Mouse (Mus musculus) fibroblast of lung, adult 2 months (primary cell): Measurements from ENCODE around the gene Nt5c1a.
"Not testable (repeated sequence)": the region's sequence is repeated elsewhere in the genome, so short reads cannot be mapped to it uniquely, and the experiment has no call there.

Experiments
- DNase-seq: peaks from one replicate; pipeline ENCODE4 v3.0.0-alpha.2; 2011; ENCODE audit warnings: low read depth

Gene Nt5c1a

GRCm38 (mm10) chr4:123201186-123202093 lies at the start of gene Nt5c1a:
Gene Nt5c1a, plus strand, starts transcription at chr4:123201504.
- DNase-seq = no peak

- DNase-seq = no peak
Observed at GRCm38 (mm10) chr4:123152003-123152402, 49.3 kb upstream of the Nt5c1a start.

DNA sequence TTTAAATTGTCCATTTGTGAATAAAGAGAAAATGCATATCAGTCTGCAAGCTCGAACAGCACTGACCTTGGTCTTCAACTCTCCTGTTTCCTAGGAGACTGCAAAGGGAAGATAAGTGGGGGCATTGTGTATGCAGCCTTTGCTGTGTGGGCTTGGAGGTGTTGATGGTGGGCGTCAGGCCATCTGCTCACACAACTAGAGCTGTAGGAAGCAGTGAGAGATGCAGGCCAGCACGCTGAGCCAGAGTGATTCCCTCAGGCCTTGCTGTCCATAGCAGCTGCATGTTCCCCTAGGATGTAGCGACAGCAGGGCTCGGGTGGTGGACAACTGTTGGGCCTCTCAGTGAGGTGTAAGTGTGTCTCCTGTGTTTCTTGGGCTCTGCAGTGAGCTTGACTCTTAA lies 48.3 kb upstream of the Nt5c1a start:
- no peak for DNase-seq

DNA sequence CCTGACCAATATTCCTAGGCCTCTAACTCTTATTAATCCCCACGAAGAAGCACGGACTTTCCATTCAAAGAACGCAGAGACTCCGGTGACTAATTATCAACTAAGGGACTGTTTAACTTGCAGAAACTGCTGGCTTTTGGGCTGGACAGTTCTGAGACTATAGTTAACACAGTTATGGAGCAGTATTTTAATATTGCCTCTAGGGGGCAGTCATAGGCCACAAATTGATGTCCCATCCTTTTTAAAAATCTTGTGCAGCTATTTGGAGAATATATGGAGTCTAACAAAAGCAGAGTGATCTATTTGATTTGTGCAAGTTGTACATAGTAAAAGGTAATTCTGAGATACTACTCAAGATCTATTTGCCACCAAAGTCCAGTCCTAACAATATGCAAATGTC lies 46.3 kb upstream of the Nt5c1a start:
- no peak for DNase-seq

GRCm38 (mm10) chr4:123155427-123155826 lies 45.9 kb upstream of the Nt5c1a start:
- no peak for DNase-seq

- DNase-seq = no peak
Observed at GRCm38 (mm10) chr4:123155840-123156239, 45.5 kb upstream of the Nt5c1a start.

- no peak for DNase-seq
Observed at GRCm38 (mm10) chr4:123160571-123160970, 40.7 kb upstream of the Nt5c1a start.

- DNase-seq = not testable (repeated sequence)
Observed at GRCm38 (mm10) chr4:123161251-123161650, 40.1 kb upstream of the Nt5c1a start.

- DNase-seq = no peak
Observed at GRCm38 (mm10) chr4:123162305-123162917, 38.9 kb upstream of the Nt5c1a start.

- DNase-seq = no peak
Observed at GRCm38 (mm10) chr4:123164157-123164556, 37.1 kb upstream of the Nt5c1a start.

DNA sequence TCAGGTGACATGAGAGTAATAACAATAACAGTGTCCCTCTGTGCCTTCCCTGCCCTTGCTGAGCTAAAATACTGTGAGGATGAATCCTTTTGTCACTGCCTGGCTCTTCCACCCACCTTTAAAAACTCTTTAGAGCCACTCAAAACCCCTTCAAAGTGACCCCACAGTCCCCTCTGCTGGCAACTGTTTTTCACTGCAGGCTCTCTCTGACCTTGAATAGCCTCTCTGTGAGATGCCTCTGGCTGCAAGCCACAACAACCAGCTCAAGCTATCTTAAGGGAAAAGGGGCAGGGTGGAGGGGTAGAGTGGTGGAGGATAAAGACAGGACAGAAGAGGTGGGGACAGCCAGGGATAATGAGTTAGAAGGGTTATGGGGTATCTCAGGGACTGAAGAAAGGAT lies 29.5 kb upstream of the Nt5c1a start:
- no peak for DNase-seq

- DNase-seq = no peak
Observed at GRCm38 (mm10) chr4:123182328-123183238, 18.7 kb upstream of the Nt5c1a start, which contains the start of gene Hpcal4. Gene Hpcal4, plus strand, starts transcription at chr4:123183227.

GRCm38 (mm10) chr4:123183239-123184056 lies 17.9 kb upstream of the Nt5c1a start:
- no peak for DNase-seq

GRCm38 (mm10) chr4:123184816-123185215 lies 16.5 kb upstream of the Nt5c1a start:
- no peak for DNase-seq

GRCm38 (mm10) chr4:123192336-123192735 lies 9.0 kb upstream of the Nt5c1a start:
- no peak for DNase-seq

- DNase-seq = no peak
Observed at GRCm38 (mm10) chr4:123193791-123194190, 7.5 kb upstream of the Nt5c1a start.

GRCm38 (mm10) chr4:123196695-123197094 lies 4.6 kb upstream of the Nt5c1a start:
- DNase-seq = no peak

DNA sequence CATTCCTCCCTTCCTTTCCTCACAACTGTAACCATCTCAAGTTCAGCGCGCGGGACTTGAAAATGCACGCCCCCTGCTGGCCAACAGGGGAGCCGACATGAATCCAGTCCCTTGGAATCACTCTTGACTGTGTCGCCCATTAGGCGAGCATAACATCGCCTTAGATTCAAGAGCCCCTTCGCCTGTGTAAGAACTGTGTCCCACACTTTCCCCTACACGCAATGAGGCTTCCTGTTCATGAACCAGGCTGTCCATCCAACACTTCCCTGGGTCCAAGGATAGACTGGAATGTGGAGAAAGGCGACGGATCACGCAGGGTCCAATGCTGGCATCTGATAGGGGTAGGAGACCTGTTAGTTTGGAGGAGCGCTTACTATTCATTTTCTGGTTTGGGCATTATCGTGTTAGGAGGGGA lies 526 bp upstream of the Nt5c1a start:
- DNase-seq = no peak

DNA sequence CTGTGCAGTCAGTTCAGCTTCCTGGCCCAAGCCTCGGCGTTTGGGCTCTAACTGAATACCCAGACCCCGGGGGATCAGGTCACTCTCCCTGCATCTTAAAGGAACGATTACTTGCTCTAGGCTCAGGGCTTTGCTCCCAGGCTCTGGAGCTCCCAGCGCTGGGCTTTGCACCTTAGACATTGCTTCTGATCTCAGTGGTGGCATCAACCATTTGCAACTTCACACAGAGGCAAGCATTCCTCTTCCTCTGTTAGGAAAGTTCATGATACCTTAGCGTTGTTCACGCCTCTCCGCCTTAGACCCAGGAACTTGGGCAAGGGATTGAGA lies 753 bp downstream of the Nt5c1a start:
- no peak for DNase-seq

- no peak for DNase-seq
Observed at GRCm38 (mm10) chr4:123207337-123207736, 6.0 kb downstream of the Nt5c1a start.

- no peak for DNase-seq
Observed at GRCm38 (mm10) chr4:123210996-123211395, 9.7 kb downstream of the Nt5c1a start.

GRCm38 (mm10) chr4:123211453-123211852 lies 10.1 kb downstream of the Nt5c1a start:
- no peak for DNase-seq
